Mouse (Mus musculus) embryonic facial prominence, embryonic 15.5 days (tissue): ENCODE measurements around the gene Ubtd2. TPM values are rescaled to one million over a fixed set of nuclear protein-coding genes. Genes with fewer than 3 reads are reported as not detected.

Experiments used
- ATAC-seq: fragments of 200-750 bp; cut with Nextera tagmentation; 2 replicates; pipeline ENCODE4 v1.8.0; 2017; ENCODE audit warnings: low read depth, moderate TSS enrichment; ENCODE audit not compliant: insufficient number of reproducible peaks, low FRiP score, low TSS enrichment
- H3K27ac ChIP-seq: fragments of 300-500 bp; sonication (generic); replicated peaks from 2 replicates; pipeline ENCODE4 v1.5.1; 2015; ENCODE audit warnings: mild to moderate bottlenecking, inconsistent platforms
- H3K27me3 ChIP-seq: fragments of 300-500 bp; sonication (generic); 2 replicates; pipeline ENCODE4 v1.6.1; 2015; ENCODE audit warnings: inconsistent platforms
- H3K36me3 ChIP-seq: fragments of 300-500 bp; sonication (generic); 2 replicates; pipeline ENCODE4 v1.6.1; 2015; ENCODE audit warnings: mild to moderate bottlenecking, inconsistent platforms
- H3K4me1 ChIP-seq: fragments of 300-500 bp; sonication (generic); 2 replicates; pipeline ENCODE4 v1.6.1; 2015; ENCODE audit warnings: inconsistent platforms
- H3K4me2 ChIP-seq: fragments of 300-500 bp; sonication (generic); replicated peaks from 2 replicates; pipeline ENCODE4 v1.6.1; 2015; ENCODE audit warnings: mild to moderate bottlenecking, inconsistent platforms
- H3K4me3 ChIP-seq: fragments of 300-500 bp; sonication (generic); replicated peaks from 2 replicates; pipeline ENCODE4 v1.5.1; 2015; ENCODE audit warnings: mild to moderate bottlenecking, inconsistent platforms
- H3K9ac ChIP-seq: fragments of 300-500 bp; sonication (generic); 2 replicates; pipeline ENCODE4 v1.6.1; 2015; ENCODE audit warnings: inconsistent platforms
- H3K9me3 ChIP-seq: fragments of 300-500 bp; sonication (generic); replicated peaks from 2 replicates; pipeline ENCODE4 v1.6.1; 2016; ENCODE audit warnings: inconsistent platforms
- WGBS: fragments of 180-500 bp; shearing (Covaris S2); methylation state at CpG from one replicate; pipeline ENCODE4 v1.1.7; 2015; 5-methylcytosine and 5-hydroxymethylcytosine counted together
- polyA plus RNA-seq: library from polyadenylated mRNA; unstranded; fragments of >200 nt; fragmentation: Nextera tagmentation; extraction: Ambion mirVana; gene quantifications from 2 replicates; pipeline ENCODE4 v1.2.1, GENCODE M21; 2015

Gene Ubtd2
- polyA plus RNA-seq, 1 experiment from 2014 or later = 74.5 TPM

GRCm38 (mm10) chr11:32558026-32558425 is 102.9 kb downstream of the Ubtd2 start:
- no peak overlapping the region for H3K9ac ChIP-seq
- H3K4me3 ChIP-seq = no peak overlapping the region
- ATAC-seq = no peak
- peaks cover 12% of the 10 kb centered on the region for H3K4me1 ChIP-seq
- H3K9me3 ChIP-seq = no peaks in the 10 kb centered on the region
- no peaks in the 10 kb centered on the region for H3K27me3 ChIP-seq
- WGBS = 96% methylated on average over 4 of the region's 4 CpGs
- H3K27ac ChIP-seq = no peak overlapping the region
- H3K36me3 ChIP-seq = no peaks in the 10 kb centered on the region
- H3K4me2 ChIP-seq = no peak overlapping the region

GRCm38 (mm10) chr11:32558677-32559076 is 103.5 kb downstream of the Ubtd2 start:
- H3K4me1 ChIP-seq = peaks cover 5% of the 10 kb centered on the region; the same call in 1 of the 2 replicates
- no peak overlapping the region for H3K4me2 ChIP-seq
- H3K9me3 ChIP-seq = no peaks in the 10 kb centered on the region
- no peak overlapping the region for H3K4me3 ChIP-seq
- H3K27ac ChIP-seq = no peak overlapping the region
- H3K9ac ChIP-seq = no peak overlapping the region
- no peaks in the 10 kb centered on the region for H3K27me3 ChIP-seq
- ATAC-seq = no peak
- 33% methylated on average over 8 of the region's 8 CpGs for WGBS
- no peaks in the 10 kb centered on the region for H3K36me3 ChIP-seq

- H3K27me3 ChIP-seq = no peaks in the 10 kb centered on the region
- no peaks in the 10 kb centered on the region for H3K9me3 ChIP-seq
- WGBS = 76% methylated on average over 12 of the region's 12 CpGs
- H3K36me3 ChIP-seq = no peaks in the 10 kb centered on the region
- no peak overlapping the region for H3K4me3 ChIP-seq
- H3K4me2 ChIP-seq = no peak overlapping the region
- no peak for ATAC-seq
- H3K4me1 ChIP-seq = peaks cover 3% of the 10 kb centered on the region; the same call in 1 of the 2 replicates
- no peak overlapping the region for H3K9ac ChIP-seq
- no peak overlapping the region for H3K27ac ChIP-seq
Observed at GRCm38 (mm10) chr11:32560015-32560770, 105.0 kb downstream of the Ubtd2 start.

GRCm38 (mm10) chr11:32561465-32562355 is 106.5 kb downstream of the Ubtd2 start:
- H3K36me3 ChIP-seq = no peaks in the 10 kb centered on the region
- H3K4me1 ChIP-seq = peaks cover 3% of the 10 kb centered on the region; the same call in 1 of the 2 replicates
- H3K9ac ChIP-seq = no peak overlapping the region
- no peak for ATAC-seq
- H3K4me3 ChIP-seq = no peak overlapping the region
- H3K27ac ChIP-seq = no peak overlapping the region
- H3K27me3 ChIP-seq = no peaks in the 10 kb centered on the region
- H3K4me2 ChIP-seq = no peak overlapping the region
- WGBS = 73% methylated on average over 10 of the region's 10 CpGs
- no peaks in the 10 kb centered on the region for H3K9me3 ChIP-seq

GRCm38 (mm10) chr11:32562706-32563105 is 107.5 kb downstream of the Ubtd2 start:
- Histone ChIP-seq H3K9ac (no peak overlapping the region), H3K36me3 (no peaks in the 10 kb centered on the region), H3K4me2 (no peak overlapping the region), H3K4me1 (peaks cover 3% of the 10 kb centered on the region; the same call in 1 of the 2 replicates), H3K9me3 (no peaks in the 10 kb centered on the region), H3K27ac (no peak overlapping the region), H3K4me3 (no peak overlapping the region), H3K27me3 (no peaks in the 10 kb centered on the region)
- ATAC-seq = no peak
- WGBS = 66% methylated on average over 5 of the region's 5 CpGs

GRCm38 (mm10) chr11:32563660-32564059 is 108.5 kb downstream of the Ubtd2 start:
- Histone ChIP-seq H3K27ac (no peak overlapping the region), H3K4me3 (no peak overlapping the region), H3K9ac (no peak overlapping the region), H3K4me1 (no peaks in the 10 kb centered on the region; the same call in 1 of the 2 replicates), H3K9me3 (no peaks in the 10 kb centered on the region), H3K4me2 (no peak overlapping the region), H3K36me3 (no peaks in the 10 kb centered on the region), H3K27me3 (no peaks in the 10 kb centered on the region)
- WGBS = 55% methylated on average over 3 of the region's 3 CpGs
- ATAC-seq = no peak

- Histone ChIP-seq H3K27me3 (no peaks in the 10 kb centered on the region), H3K27ac (no peak overlapping the region), H3K9me3 (no peaks in the 10 kb centered on the region), H3K4me1 (no peaks in the 10 kb centered on the region), H3K36me3 (no peaks in the 10 kb centered on the region), H3K9ac (no peak overlapping the region), H3K4me3 (no peak overlapping the region), H3K4me2 (no peak overlapping the region)
- no peak for ATAC-seq
- WGBS = 42% methylated on average over 4 of the region's 4 CpGs
Observed at GRCm38 (mm10) chr11:32564629-32565028, 109.5 kb downstream of the Ubtd2 start.

- H3K36me3 ChIP-seq = no peaks in the 10 kb centered on the region
- H3K4me1 ChIP-seq = no peaks in the 10 kb centered on the region
- no peak overlapping the region for H3K4me2 ChIP-seq
- no peak overlapping the region for H3K27ac ChIP-seq
- WGBS = 40% methylated on average over 8 of the region's 8 CpGs
- no peaks in the 10 kb centered on the region for H3K27me3 ChIP-seq
- H3K9me3 ChIP-seq = no peaks in the 10 kb centered on the region
- H3K9ac ChIP-seq = no peak overlapping the region
- no peak overlapping the region for H3K4me3 ChIP-seq
- no peak for ATAC-seq
Observed at GRCm38 (mm10) chr11:32565088-32565487, 109.9 kb downstream of the Ubtd2 start.

- Histone ChIP-seq H3K27ac (no peak overlapping the region), H3K36me3 (no peaks in the 10 kb centered on the region), H3K9me3 (no peaks in the 10 kb centered on the region), H3K27me3 (no peaks in the 10 kb centered on the region), H3K9ac (no peak overlapping the region), H3K4me2 (no peak overlapping the region), H3K4me1 (no peaks in the 10 kb centered on the region), H3K4me3 (no peak overlapping the region)
- ATAC-seq = no peak
- WGBS = 91% methylated on average over 6 of the region's 6 CpGs
Observed at GRCm38 (mm10) chr11:32566184-32566583, 111.0 kb downstream of the Ubtd2 start.
